In genomic region chr6:147116579-147116978, GRCm38 (mm10) we compare ENCODE assay signal across 7 mouse cellular contexts. TPM values are rescaled to one million over a fixed set of nuclear protein-coding genes. Genes with fewer than 3 reads are reported as not detected.
DNase-seq lines count a peak whose midpoint lies in the region; ATAC-seq and TF ChIP-seq lines count a peak whose summit lies in the region.

No protein-coding gene starts in this region.

- H3K9me3 ChIP-seq in intestine, postnatal 0 days (ENCODE audit: control insufficient read depth), result no peaks in the 10 kb centered on the region
- H3K9me3 ChIP-seq in midbrain, embryonic 11.5 days (ENCODE audit: control insufficient read depth, low read length), result no peaks in the 10 kb centered on the region

- intact Hi-C loops in left cerebral cortex, postnatal 14 days (cut with DNase I), result no loop called here

- 6% methylated on average over 10 of the region's 10 CpGs for WGBS in intestine, postnatal 0 days
- 9% methylated on average over 10 of the region's 10 CpGs for WGBS in midbrain, embryonic 11.5 days

- DNase-seq in cerebellum, adult 9-11 months, result peak; percentile 64
- DNase-seq in frontal cortex, postnatal 25 days (ENCODE audit: low spot score in 2 of 2), result peak; percentile 78 to 79
- peak; percentile 84 to 92 for DNase-seq in left cerebral cortex, postnatal 14 days (ENCODE audit: low spot score in 2 of 2)
- DNase-seq in midbrain, embryonic 11.5 days (ENCODE audit: low spot score, missing footprints), result peak; percentile 99
- DNase-seq in right cerebral cortex, postnatal 4 days, result peak; percentile 93

- H3K36me3 ChIP-seq in intestine, postnatal 0 days (ENCODE audit: control insufficient read depth, insufficient read depth), result peaks cover 6% of the 10 kb centered on the region; the same call in 1 of the 2 replicates
- no peaks in the 10 kb centered on the region for H3K36me3 ChIP-seq in midbrain, embryonic 11.5 days (ENCODE audit: control insufficient read depth, insufficient read depth, low read length)

- ATAC-seq in activated CD4-positive, CD25-positive, alpha-beta regulatory T cell, adult 4 months, result peak; percentile 70
- ATAC-seq in intestine, postnatal 0 days, result no peak
- ATAC-seq in midbrain, embryonic 11.5 days (ENCODE audit: low FRiP score), result peak; percentile 68

- no peak overlapping the region for H3K27ac ChIP-seq in intestine, postnatal 0 days (ENCODE audit: low read depth, low read length)
- no peak overlapping the region for H3K27ac ChIP-seq in midbrain, embryonic 11.5 days (ENCODE audit: low read depth, low read length)

- peak; percentile 84 for TF ChIP-seq CTCF in intestine, postnatal 0 days (IDR thresholded peaks at IDR 0.05; ENCODE audit: low read depth)

- H3K4me1 ChIP-seq in intestine, postnatal 0 days (replicated peaks; ENCODE audit: control insufficient read depth, insufficient read depth, low read length), result no peaks in the 10 kb centered on the region
- no peaks in the 10 kb centered on the region for H3K4me1 ChIP-seq in midbrain, embryonic 11.5 days (ENCODE audit: control insufficient read depth, insufficient read depth, low read length)

- H3K4me3 ChIP-seq in intestine, postnatal 0 days (ENCODE audit: low read depth, low read length), result no peak overlapping the region
- H3K4me3 ChIP-seq in midbrain, embryonic 11.5 days (ENCODE audit: low read depth, low read length), result no peak overlapping the region

- no peaks in the 10 kb centered on the region for H3K27me3 ChIP-seq in intestine, postnatal 0 days (replicated peaks; ENCODE audit: control insufficient read depth, insufficient read depth, low read length)
- no peaks in the 10 kb centered on the region for H3K27me3 ChIP-seq in midbrain, embryonic 11.5 days (ENCODE audit: control insufficient read depth, insufficient read depth, low read length)

- H3K4me2 ChIP-seq in intestine, postnatal 0 days (replicated peaks; ENCODE audit: low read depth), result no peak overlapping the region
- H3K4me2 ChIP-seq in midbrain, embryonic 11.5 days, result no peak overlapping the region

- H3K9ac ChIP-seq in intestine, postnatal 0 days (ENCODE audit: low read depth, low read length), result no peak overlapping the region
- H3K9ac ChIP-seq in midbrain, embryonic 11.5 days (ENCODE audit: low read length), result no peak overlapping the region

RNA-seq across cellular contexts. Expression of gene Klhl42, which starts 25.4 kb away (rescaled TPM):
- polyA plus RNA-seq in activated CD4-positive, CD25-positive, alpha-beta regulatory T cell, adult 4 months (2017; shearing (Covaris generic)), result 10 to 100 TPM; 18.0 to 21.9 TPM
- polyA plus RNA-seq in intestine, postnatal 0 days (2015; fragmentation: Nextera tagmentation; extraction: Ambion mirVana), result 3.2 and 3.6 TPM in 2 replicates
- total RNA-seq in left cerebral cortex, postnatal 14 days (2021), result 10 to 100 TPM; 22.9 to 23.8 TPM
- polyA plus RNA-seq in midbrain, embryonic 11.5 days (2014; fragmentation: Nextera tagmentation; extraction: Ambion mirVana), result 8.6 and 9.3 TPM in 2 replicates

RNA-seq across cellular contexts. Expression of gene Mansc4, which starts 29.7 kb away (rescaled TPM):
- polyA plus RNA-seq in activated CD4-positive, CD25-positive, alpha-beta regulatory T cell, adult 4 months (2017; shearing (Covaris generic)), result 1 to 10 TPM in 1 of 2 experiments, not detected in 1; 1.1 TPM
- 1.0 and 1.4 TPM in 2 replicates for polyA plus RNA-seq in intestine, postnatal 0 days (2015; fragmentation: Nextera tagmentation; extraction: Ambion mirVana)
- total RNA-seq in left cerebral cortex, postnatal 14 days (2021), result under 1 TPM; 0.53 to 0.70 TPM
- 0.72 and 0.83 TPM in 2 replicates for polyA plus RNA-seq in midbrain, embryonic 11.5 days (2014; fragmentation: Nextera tagmentation; extraction: Ambion mirVana)
